Mouse (Mus musculus) liver, adult 2 months (tissue): ENCODE results near the gene Polr3b. TPM values are rescaled to one million over a fixed set of nuclear protein-coding genes. Genes with fewer than 3 reads are reported as not detected.

Experiments used
- DNase-seq: peaks from one replicate; pipeline ENCODE4 v3.0.0-alpha.2; 2011; ENCODE audit warnings: low read depth, low spot score; ENCODE audit errors: extremely low read depth
- H3K27ac ChIP-seq: fragments of 200-500 bp; replicated peaks from 2 replicates; pipeline ENCODE4 v1.5.1; 2012; ENCODE audit warnings: low read depth, mild to moderate bottlenecking, control low read depth, inconsistent platforms, low read length; ENCODE audit not compliant: insufficient read depth
- H3K27me3 ChIP-seq: fragments of 200-500 bp; 2 replicates; pipeline ENCODE4 v1.6.1; 2012; ENCODE audit warnings: mild to moderate bottlenecking, moderate library complexity, low read length, inconsistent platforms; ENCODE audit not compliant: control insufficient read depth, insufficient read depth
- H3K36me3 ChIP-seq: fragments of 200-500 bp; 2 replicates; pipeline ENCODE4 v1.6.1; 2012; ENCODE audit warnings: low read length, inconsistent platforms; ENCODE audit not compliant: control insufficient read depth, insufficient read depth
- H3K4me1 ChIP-seq: fragments of 200-500 bp; 2 replicates; pipeline ENCODE4 v1.6.1; 2011; ENCODE audit warnings: low read length; ENCODE audit not compliant: control insufficient read depth, insufficient read depth
- H3K4me3 ChIP-seq: fragments of 200-500 bp; 2 replicates; pipeline ENCODE4 v1.5.1; 2011; ENCODE audit warnings: low read depth, mild to moderate bottlenecking, control low read depth, low read length, moderate library complexity; ENCODE audit not compliant: insufficient read depth
- H3K79me2 ChIP-seq: fragments of 200-500 bp; 2 replicates; pipeline ENCODE4 v1.6.1; 2012; ENCODE audit warnings: inconsistent platforms, mild to moderate bottlenecking, low read length, moderate library complexity; ENCODE audit not compliant: control insufficient read depth, insufficient read depth
- H3K9ac ChIP-seq: fragments of 200-500 bp; 2 replicates; pipeline ENCODE4 v1.6.1; 2012; ENCODE audit warnings: low read depth, mild to moderate bottlenecking, control low read depth, inconsistent platforms, low read length
- CTCF ChIP-seq: fragments of 200-500 bp; IDR thresholded peaks from 2 replicates; pipeline ENCODE4 v1.5.1; 2011; ENCODE audit warnings: low read depth, low read length, control low read depth
- POLR2A ChIP-seq: fragments of 200-500 bp; IDR thresholded peaks from 2 replicates; pipeline ENCODE4 v1.6.1; 2011; ENCODE audit warnings: low read length, control low read depth; ENCODE audit not compliant: insufficient read depth; ENCODE audit errors: extremely low read depth
- WGBS: fragments of 180-500 bp; shearing (Covaris S2); methylation state at CpG from one replicate; pipeline ENCODE4 v1.1.7; 2018; 5-methylcytosine and 5-hydroxymethylcytosine counted together
- polyA plus RNA-seq: library from polyadenylated mRNA; depleted of rRNA; stranded (reverse); fragments of >200 nt; gene quantifications from 2 replicates; pipeline ENCODE4 v1.2.3, GENCODE M21; 2012; rRNA removed
- total RNA-seq: library from RNA; depleted of rRNA; stranded (reverse); fragments of >200 nt; gene quantifications from 2 replicates; pipeline ENCODE4 v1.2.3, GENCODE M21; 2014; rRNA removed

Polr3b gene
- total and polyA plus RNA-seq, 2 experiments, result 2.7 to 10.7 TPM

DNA sequence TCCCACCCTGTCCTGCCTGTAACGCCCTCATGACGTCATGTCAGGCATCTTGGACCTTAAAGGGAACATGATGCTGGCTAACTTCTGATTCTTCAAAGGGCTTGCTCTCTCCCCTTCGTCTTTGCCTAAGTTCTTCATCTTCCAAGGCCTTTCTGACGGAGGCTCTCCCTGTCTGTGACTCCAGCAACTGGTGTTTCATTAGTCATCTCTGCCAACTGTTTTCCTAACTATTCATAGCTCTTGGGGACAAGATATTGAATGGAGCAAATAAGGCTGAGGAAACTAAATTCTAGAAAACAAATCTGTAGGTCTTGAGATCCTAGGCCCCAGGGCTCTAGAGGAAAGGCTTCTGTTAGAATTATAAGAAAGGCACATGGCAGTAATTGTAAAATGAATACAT, 151.8 kb downstream of the Polr3b start:
- H3K79me2 ChIP-seq, result no peaks in the 10 kb centered on the region
- no peaks in the 10 kb centered on the region for H3K4me1 ChIP-seq
- no peaks in the 10 kb centered on the region for H3K27me3 ChIP-seq
- no peak for TF ChIP-seq CTCF
- no peak for TF ChIP-seq POLR2A
- H3K4me3 ChIP-seq, result no peak overlapping the region
- no peak overlapping the region for H3K9ac ChIP-seq
- H3K36me3 ChIP-seq, result no peaks in the 10 kb centered on the region
- H3K27ac ChIP-seq, result no peak overlapping the region
- DNase-seq, result no peak
- 93% methylated on average over 4 of the region's 4 CpGs for WGBS

DNA sequence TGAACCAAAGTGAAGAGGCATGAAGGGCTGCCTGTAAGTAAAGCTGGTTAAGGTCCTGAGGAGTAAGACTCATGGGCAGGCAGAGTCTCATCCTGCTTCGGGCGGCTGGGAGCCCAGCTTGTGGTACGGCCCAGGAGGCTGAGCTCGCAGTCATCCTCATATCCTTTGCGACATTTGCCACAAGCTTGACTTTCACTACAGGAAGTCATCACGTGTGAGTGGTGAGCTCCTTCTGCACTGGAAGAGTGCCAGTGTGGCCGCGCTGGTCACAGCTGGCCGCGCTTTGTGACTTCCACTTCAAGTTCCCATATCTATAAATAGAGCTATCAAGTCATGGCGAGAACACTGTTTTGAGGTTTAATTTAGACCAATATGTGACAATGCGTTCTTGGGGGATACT, 152.5 kb downstream of the Polr3b start:
- Histone ChIP-seq H3K4me1 (no peaks in the 10 kb centered on the region), H3K27me3 (no peaks in the 10 kb centered on the region), H3K79me2 (no peaks in the 10 kb centered on the region), H3K9ac (no peak overlapping the region), H3K27ac (no peak overlapping the region), H3K4me3 (no peak overlapping the region), H3K36me3 (no peaks in the 10 kb centered on the region)
- 73% methylated on average over 12 of the region's 12 CpGs for WGBS
- TF ChIP-seq CTCF (no peak), POLR2A (no peak)
- DNase-seq, result peak; percentile 30

Other genes with a start within 250 kb of the Polr3b start
- gene Nuak1, start 181.7 kb upstream of the Polr3b start, total RNA-seq, result 0.65 and 0.87 TPM in 2 replicates
- gene Nuak1, start 181.7 kb upstream of the Polr3b start, polyA plus RNA-seq, result 1.4 and 2.8 TPM in 2 replicates
- gene Ckap4, start 88.2 kb upstream of the Polr3b start, total RNA-seq, result 0.83 and 1.5 TPM in 2 replicates
- gene Ckap4, start 88.2 kb upstream of the Polr3b start, polyA plus RNA-seq, result 1.5 TPM in 2 replicates
- 30.8 and 36.5 TPM in 2 replicates for gene Tcp11l2, start 45.7 kb upstream of the Polr3b start, total RNA-seq
- 20.6 and 21.6 TPM in 2 replicates for gene Tcp11l2, start 45.7 kb upstream of the Polr3b start, polyA plus RNA-seq
- 0.81 and 1.8 TPM in 2 replicates for gene Rfx4, start 133.8 kb downstream of the Polr3b start, total RNA-seq
- gene Rfx4, start 133.8 kb downstream of the Polr3b start, polyA plus RNA-seq, result 5.1 and 6.1 TPM in 2 replicates